9 mouse cellular contexts compared by ENCODE assay signal in the genomic region with DNA sequence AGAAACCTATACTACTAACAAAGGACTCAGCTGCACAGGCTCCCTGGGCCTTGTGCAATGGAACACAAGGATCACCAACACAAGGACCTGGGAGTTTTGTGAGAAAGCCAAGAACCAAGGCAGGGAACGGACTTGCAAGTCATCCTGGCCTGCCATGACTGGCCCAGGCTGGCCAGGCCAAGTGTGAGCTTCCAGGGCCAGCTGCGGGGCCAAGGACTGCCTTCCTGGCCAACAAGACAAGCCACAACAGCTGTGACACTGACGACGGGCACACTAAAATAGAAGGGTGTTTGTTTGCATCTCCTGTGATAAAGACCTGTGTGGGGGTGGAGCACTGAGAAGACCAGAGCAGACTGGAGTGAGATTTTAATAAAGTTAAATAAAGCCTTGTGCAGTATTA.
A peak's percentile ranks its signal among the peaks of the same experiment; 100 is the strongest.
DNase-seq lines count a peak whose midpoint lies in the region; ATAC-seq and TF ChIP-seq lines count a peak whose summit lies in the region.
"Had no signal": no experiment of that assay in that cellular context is flagged by ENCODE, and none has a peak within 500 bp of the region (broad histone marks: within the 10 kb centered on the region; RNA-seq: fewer than 3 reads in every experiment).

No protein-coding gene starts in this region.

- peaks cover 28% of the 10 kb centered on the region for H3K4me1 ChIP-seq in heart, adult 2 months (ENCODE audit: control insufficient read depth, insufficient read depth, low read length)
- peaks cover 40% of the 10 kb centered on the region for H3K4me1 ChIP-seq in heart, embryonic 12.5 days (replicated peaks)
- H3K4me1 ChIP-seq in testis, adult 2 months (ENCODE audit: control insufficient read depth, insufficient read depth, low read length) = no peaks in the 10 kb centered on the region; the same call in 1 of the 2 replicates
- peaks cover 41% of the 10 kb centered on the region for H3K4me1 ChIP-seq in heart, embryonic 10.5 days
- peaks cover 3% of the 10 kb centered on the region for H3K4me1 ChIP-seq in small intestine, adult 2 months (ENCODE audit: control insufficient read depth, insufficient read depth, insufficient read length, low read length)

- no peak for TF ChIP-seq POLR2A in heart, adult 2 months (IDR thresholded peaks at IDR 0.05; ENCODE audit: insufficient read depth, low read depth, low read length)
- TF ChIP-seq POLR2A in testis, adult 2 months (IDR thresholded peaks at IDR 0.05; ENCODE audit: control insufficient read depth, low read depth, low read length) = no peak
- TF ChIP-seq POLR2A in small intestine, adult 2 months (IDR thresholded peaks at IDR 0.05; ENCODE audit: low read depth, low read length) = no peak

- H3K4me3 ChIP-seq in heart, adult 2 months = no peak overlapping the region
- H3K4me3 ChIP-seq in heart, embryonic 12.5 days = no peak overlapping the region
- no peak overlapping the region for H3K4me3 ChIP-seq in testis, adult 2 months (ENCODE audit: control insufficient read depth, low read depth, low read length)
- no peak overlapping the region for H3K4me3 ChIP-seq in heart, embryonic 10.5 days
- H3K4me3 ChIP-seq in small intestine, adult 2 months (ENCODE audit: low read depth, low read length) = no peak overlapping the region

- H3K9me3 ChIP-seq in heart, embryonic 12.5 days (replicated peaks) = no peaks in the 10 kb centered on the region
- H3K9me3 ChIP-seq in heart, embryonic 10.5 days = no peaks in the 10 kb centered on the region

- intact Hi-C loops in heart, adult 2 months (cut with DNase I) = no loop called here

- no peak for ATAC-seq in heart, embryonic 12.5 days (ENCODE audit: insufficient number of reproducible peaks, low FRiP score)
- ATAC-seq: intestine, embryonic 16.5 days had no signal

- peaks cover 6% of the 10 kb centered on the region; the same call in 1 of the 2 replicates for H3K79me2 ChIP-seq in heart, adult 2 months (replicated peaks; ENCODE audit: control insufficient read depth, insufficient read depth, low read length)

- no peak overlapping the region for H3K9ac ChIP-seq in heart, adult 2 months (ENCODE audit: low read depth, low read length)
- no peak overlapping the region for H3K9ac ChIP-seq in heart, embryonic 12.5 days

- DNase-seq in heart, adult 2 months = peak; percentile 52 to 82
- no peak for DNase-seq in testis, postnatal 10 days (ENCODE audit: low spot score)
- no peak for DNase-seq in heart, embryonic 10.5 days (ENCODE audit: low spot score)
- no peak for DNase-seq in kidney, adult 8-10 months
- DNase-seq in frontal cortex, postnatal 14 days (ENCODE audit: low spot score in 2 of 2) = no peak

- H3K27ac ChIP-seq in heart, adult 2 months = peak overlapping the region; percentile 90
- no peak overlapping the region for H3K27ac ChIP-seq in heart, embryonic 12.5 days (ENCODE audit: poor library complexity, severe bottlenecking)
- 0 out of 2 replicates have a peak overlapping the region, but pooled peaks have one; percentile 45 for H3K27ac ChIP-seq in testis, adult 2 months (ENCODE audit: control insufficient read depth, insufficient read depth, low read depth, low read length)
- H3K27ac ChIP-seq in heart, embryonic 10.5 days = peak overlapping the region; percentile 59; the same call in 1 of the 2 replicates
- peak overlapping the region; percentile 27; the same call in 1 of the 2 replicates for H3K27ac ChIP-seq in small intestine, adult 2 months (ENCODE audit: insufficient read depth, low read depth, low read length)

- TF ChIP-seq CTCF in heart, adult 2 months (IDR thresholded peaks at IDR 0.05) = no peak
- TF ChIP-seq CTCF in testis, adult 2 months (IDR thresholded peaks at IDR 0.05; ENCODE audit: control insufficient read depth, insufficient read depth, insufficient replicate concordance, low read depth, low read length) = no peak
- no peak for TF ChIP-seq CTCF in small intestine, adult 2 months (IDR thresholded peaks at IDR 0.05; ENCODE audit: extremely low read depth, insufficient read length, insufficient replicate concordance, low read depth, low read length)

- H3K36me3 ChIP-seq in heart, adult 2 months (ENCODE audit: control insufficient read depth, insufficient read depth, low read length) = peaks cover 9% of the 10 kb centered on the region
- H3K36me3 ChIP-seq in heart, embryonic 12.5 days = no peaks in the 10 kb centered on the region
- no peaks in the 10 kb centered on the region for H3K36me3 ChIP-seq in testis, adult 2 months (ENCODE audit: control insufficient read depth, insufficient read depth, low read length)
- no peaks in the 10 kb centered on the region for H3K36me3 ChIP-seq in heart, embryonic 10.5 days
- H3K36me3 ChIP-seq in small intestine, adult 2 months (ENCODE audit: control insufficient read depth, insufficient read depth, low read length) = no peaks in the 10 kb centered on the region

- H3K4me2 ChIP-seq in heart, embryonic 12.5 days = no peak overlapping the region

- TF ChIP-seq EP300 in heart, adult 2 months (IDR thresholded peaks at IDR 0.05; ENCODE audit: insufficient read depth, low read depth, low read length) = 0 out of 2 replicates have a peak, but pooled peaks have one; percentile 38

- 30% methylated on average over 4 of the region's 4 CpGs for WGBS in heart, adult 2 months
- 43% methylated on average over 4 of the region's 4 CpGs for WGBS in heart, embryonic 12.5 days
- 51% methylated on average over 4 of the region's 4 CpGs for WGBS in heart, embryonic 10.5 days
- 37% methylated on average over 4 of the region's 4 CpGs for WGBS in small intestine, adult 2 months

- H3K27me3 ChIP-seq in heart, adult 2 months (ENCODE audit: control insufficient read depth, insufficient read depth, low read length) = no peaks in the 10 kb centered on the region
- no peaks in the 10 kb centered on the region for H3K27me3 ChIP-seq in heart, embryonic 12.5 days (replicated peaks)
- no peaks in the 10 kb centered on the region for H3K27me3 ChIP-seq in testis, adult 2 months (ENCODE audit: control insufficient read depth, insufficient read depth, low read length)
- H3K27me3 ChIP-seq in heart, embryonic 10.5 days (ENCODE audit: insufficient read depth, poor library complexity, severe bottlenecking) = no peaks in the 10 kb centered on the region
- H3K27me3 ChIP-seq in small intestine, adult 2 months (ENCODE audit: control insufficient read depth, insufficient read depth, low read length) = no peaks in the 10 kb centered on the region

Comparison
In these comparisons a context has a peak if more than half of its experiments do, and no peak if none do; other contexts are left out.
1. DNase-seq: peak in heart, adult 2 months (2 of 2); none in testis, postnatal 10 days (single experiment), heart, embryonic 10.5 days (single experiment), kidney, adult 8-10 months (0 of 2) and frontal cortex, postnatal 14 days (0 of 2).